Mouse (Mus musculus) olfactory bulb, adult 2 months (tissue): ENCODE measurements around the gene Dscaml1.

Experiments
- CTCF ChIP-seq: fragments of 200-500 bp; IDR thresholded peaks from 2 replicates; pipeline ENCODE4 v1.5.1; 2012; ENCODE audit warnings: low read depth, mild to moderate bottlenecking, low read length, moderate library complexity; ENCODE audit not compliant: insufficient read depth
- POLR2A ChIP-seq: fragments of 200-500 bp; IDR thresholded peaks from 2 replicates; pipeline ENCODE4 v1.6.1; 2012; ENCODE audit warnings: mild to moderate bottlenecking, low read depth, low read length, moderate library complexity; ENCODE audit not compliant: insufficient read depth

DNA sequence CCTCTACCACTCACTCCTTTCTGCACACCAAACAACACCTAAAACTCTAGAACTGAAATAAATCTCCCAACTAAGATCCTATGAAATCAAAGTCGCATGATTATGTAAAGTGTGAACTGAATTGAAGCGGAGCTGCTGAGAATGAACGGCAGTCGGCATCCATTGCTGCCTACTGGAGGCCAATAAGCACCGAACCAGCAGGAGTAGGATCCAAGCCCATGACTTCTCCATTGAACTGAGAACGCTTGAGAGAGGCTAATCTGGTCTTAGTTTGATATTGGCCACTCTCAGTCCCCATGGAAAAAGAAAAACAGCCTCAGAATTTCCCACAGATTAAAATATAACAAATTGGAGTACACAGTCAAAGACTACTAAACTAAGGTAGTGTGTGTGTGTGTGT lies 42.5 kb upstream of the Dscaml1 start:
- no peak for TF ChIP-seq CTCF
- no peak for TF ChIP-seq POLR2A
